Mouse (Mus musculus): ENCODE data around the gene C1qtnf4.
A peak's percentile ranks its signal among the peaks of the same experiment; 100 is the strongest.

C1qtnf4 gene

GRCm38 (mm10) chr2:90885218-90886041, at the start of gene C1qtnf4:
Gene C1qtnf4 (plus strand): TSS chr2:90885860.
- peak in 1 of 2 experiments; percentile 1 for DNase-seq (ENCODE audit: low spot score in 2 of 2)

DNA sequence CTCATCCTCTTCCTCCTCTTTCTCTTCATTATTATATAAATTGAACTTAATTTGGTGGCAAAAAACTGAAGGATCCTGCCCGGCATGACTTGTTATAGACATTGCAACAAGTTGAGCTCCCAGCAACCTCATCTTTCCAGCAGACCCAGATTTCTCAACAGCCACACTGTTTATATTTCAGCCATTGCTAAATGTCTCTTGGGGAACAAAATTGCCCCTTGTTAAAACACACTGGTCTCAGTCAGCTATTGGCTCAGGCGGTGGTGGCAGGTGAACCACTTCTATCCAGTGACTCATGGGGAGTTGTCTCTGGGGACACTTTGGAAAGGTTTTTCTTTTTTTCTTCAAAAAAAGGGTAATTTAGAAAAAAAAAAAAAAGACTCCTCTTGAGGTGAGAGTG, 47.0 kb upstream of the C1qtnf4 start:
- DNase-seq (ENCODE audit: low spot score in 2 of 2), result no peak

- no peak for DNase-seq (ENCODE audit: low spot score in 2 of 2)
Measured at GRCm38 (mm10) chr2:90843666-90844065, 42.0 kb upstream of the C1qtnf4 start.

GRCm38 (mm10) chr2:90844262-90844661, 41.4 kb upstream of the C1qtnf4 start:
- no peak for DNase-seq (ENCODE audit: low spot score in 2 of 2)

DNA sequence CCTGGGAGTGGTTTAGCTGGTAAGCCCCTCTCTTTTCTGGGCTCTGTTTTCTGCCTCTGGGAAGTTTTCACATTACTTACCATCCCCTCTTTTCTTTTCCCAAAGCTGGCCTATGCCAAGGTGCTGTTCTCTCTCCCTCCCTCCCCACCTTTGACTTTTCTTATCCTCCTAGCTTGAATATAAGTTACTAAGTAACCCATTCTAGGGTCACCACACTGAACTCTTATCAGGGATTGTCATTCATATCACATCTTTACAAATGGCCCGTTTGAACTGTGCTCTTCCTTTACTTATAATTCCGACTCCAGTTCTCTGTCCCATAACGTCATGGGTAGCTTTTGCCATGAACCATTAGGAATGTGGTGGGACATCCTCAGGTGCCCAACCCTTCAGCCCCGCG, 40.4 kb upstream of the C1qtnf4 start:
- DNase-seq (ENCODE audit: low spot score in 2 of 2), result no peak

DNA sequence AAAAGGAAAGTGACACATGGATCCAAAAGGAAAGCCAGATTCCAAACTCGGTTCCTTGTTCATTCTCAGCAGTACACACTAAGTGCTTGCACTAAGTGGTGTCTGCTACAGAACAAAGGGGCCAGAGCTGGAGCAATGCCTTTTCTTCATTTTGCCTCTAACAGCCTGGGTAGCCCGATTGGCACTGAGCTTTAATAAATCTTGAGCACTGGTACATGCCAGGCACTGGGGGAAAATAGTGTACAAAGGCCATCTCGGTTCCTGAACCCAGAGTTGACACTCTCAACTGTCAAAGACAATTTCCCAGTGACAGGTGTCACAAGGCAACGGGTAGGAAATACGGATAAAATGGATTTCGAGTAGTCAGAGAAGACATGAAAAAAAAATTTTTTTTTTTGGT, 39.5 kb upstream of the C1qtnf4 start:
- DNase-seq (ENCODE audit: low spot score in 2 of 2), result no peak

DNA sequence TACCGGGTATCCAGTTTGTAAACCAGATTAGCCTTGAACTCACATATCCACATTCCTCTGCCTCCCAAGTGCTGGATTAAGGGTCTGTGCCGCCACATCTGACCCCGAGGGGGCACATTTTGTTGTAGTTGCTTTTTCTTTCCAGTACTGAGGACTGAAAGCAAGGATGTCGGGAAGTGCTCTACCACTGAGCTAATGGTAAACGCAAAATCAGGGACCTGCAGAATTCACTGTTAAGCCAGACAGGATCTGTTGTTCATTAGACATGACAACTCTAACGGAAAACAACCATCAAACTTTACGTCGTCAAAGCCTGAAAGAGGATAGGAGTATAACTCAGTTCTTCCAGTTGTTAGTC, 39.1 kb upstream of the C1qtnf4 start:
- DNase-seq (ENCODE audit: low spot score in 2 of 2), result no peak

DNA sequence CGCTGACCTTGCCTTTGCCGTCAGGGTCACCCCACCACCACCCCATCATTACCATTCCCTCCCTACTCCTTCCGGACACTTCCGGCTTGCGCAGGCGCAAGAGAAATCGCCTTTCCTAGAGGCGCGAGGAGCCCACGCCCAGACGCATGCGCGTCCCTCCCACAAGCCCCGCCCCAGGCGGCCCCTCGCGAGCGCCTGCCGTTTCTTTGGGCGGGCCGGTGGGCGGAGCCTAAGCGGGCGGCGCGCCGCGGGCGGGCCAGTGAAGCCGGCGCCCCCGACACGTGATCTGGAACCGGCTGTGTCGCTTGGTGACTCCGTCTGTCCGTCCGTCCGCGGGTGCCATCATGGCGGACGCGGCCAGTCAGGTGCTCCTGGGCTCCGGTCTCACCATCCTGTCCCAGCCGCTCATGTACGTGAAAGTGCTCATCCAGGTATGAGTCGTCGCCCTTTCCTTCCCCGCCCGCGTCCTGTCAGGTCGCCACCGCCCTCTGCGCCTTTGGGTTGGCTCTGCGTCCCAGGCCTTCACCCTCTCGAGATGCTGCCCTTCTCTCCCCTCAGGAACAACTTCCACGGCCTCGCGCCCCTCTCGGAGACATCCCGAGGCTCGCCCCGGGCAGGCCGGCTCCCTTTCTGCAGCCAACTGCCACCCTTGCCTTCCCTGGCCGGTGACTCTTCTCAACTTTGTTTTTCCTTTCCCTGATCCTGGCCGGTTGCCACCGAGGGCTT, 38.5 kb upstream of the C1qtnf4 start, which contains the start of gene Mtch2:
Gene Mtch2 (plus strand): TSS at position 201 of the 726 bp plus-strand sequence.
- DNase-seq (ENCODE audit: low spot score in 2 of 2), result peak; percentile 97 to 98

DNA sequence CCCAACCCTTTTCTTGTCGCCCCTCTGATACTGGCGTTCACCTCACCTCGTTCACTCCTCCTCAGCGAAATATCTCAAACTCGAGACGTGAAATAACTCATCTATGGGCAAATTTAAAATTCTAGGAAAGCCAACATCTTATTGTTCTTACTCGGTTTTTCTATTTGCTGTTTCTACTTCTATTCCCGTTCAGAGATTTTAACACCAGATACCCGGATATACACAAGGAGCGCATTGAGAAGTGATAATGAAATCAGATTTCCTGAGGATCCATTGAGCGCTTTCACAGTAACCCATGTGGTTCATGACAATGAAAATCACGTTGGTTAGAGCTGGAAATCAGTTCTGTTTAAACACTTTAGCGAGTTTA, 38.0 kb upstream of the C1qtnf4 start:
- no peak for DNase-seq (ENCODE audit: low spot score in 2 of 2)

GRCm38 (mm10) chr2:90848331-90848730, 37.3 kb upstream of the C1qtnf4 start:
- no peak for DNase-seq (ENCODE audit: low spot score in 2 of 2)

DNA sequence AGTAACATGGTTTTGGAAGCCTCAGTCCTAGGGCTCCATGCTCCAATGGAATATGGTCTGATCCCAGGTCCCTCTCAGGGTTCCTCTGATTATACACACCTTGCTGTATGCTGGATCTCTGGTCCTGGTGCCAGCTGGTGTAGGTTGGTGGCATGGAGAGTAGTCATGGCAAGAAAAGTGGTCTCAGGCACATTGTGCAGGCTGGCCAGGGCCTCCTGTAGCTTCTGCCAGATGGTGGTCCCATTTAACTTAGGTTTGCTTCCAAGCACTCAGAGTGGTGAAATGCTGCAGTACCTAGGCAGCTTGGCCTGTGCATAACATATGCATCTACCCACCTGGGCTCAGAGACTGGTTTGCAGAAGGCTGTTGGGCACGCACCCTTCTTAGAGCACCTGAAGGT, 35.3 kb upstream of the C1qtnf4 start:
- DNase-seq (ENCODE audit: low spot score in 2 of 2), result no peak

DNA sequence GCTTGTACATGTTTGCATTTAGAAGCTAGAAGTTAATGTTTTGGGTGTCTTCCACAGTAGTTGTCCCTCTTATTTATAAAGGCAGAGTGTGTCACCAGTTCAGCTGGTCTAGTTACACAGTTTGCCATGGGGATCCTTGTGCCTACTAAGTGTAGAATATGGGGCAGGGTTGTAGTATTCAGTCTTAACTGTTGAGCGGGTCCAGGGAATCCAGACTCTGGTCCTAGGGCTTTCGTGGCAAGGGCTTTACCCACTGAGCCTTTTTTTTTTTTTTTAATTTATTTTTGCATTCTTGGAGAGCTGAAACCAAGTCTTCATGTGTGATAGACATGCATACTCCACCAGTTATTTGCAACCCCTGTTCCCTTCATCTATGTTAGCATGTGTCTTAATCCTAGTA, 24.2 kb upstream of the C1qtnf4 start:
- no peak for DNase-seq (ENCODE audit: low spot score in 2 of 2)

DNA sequence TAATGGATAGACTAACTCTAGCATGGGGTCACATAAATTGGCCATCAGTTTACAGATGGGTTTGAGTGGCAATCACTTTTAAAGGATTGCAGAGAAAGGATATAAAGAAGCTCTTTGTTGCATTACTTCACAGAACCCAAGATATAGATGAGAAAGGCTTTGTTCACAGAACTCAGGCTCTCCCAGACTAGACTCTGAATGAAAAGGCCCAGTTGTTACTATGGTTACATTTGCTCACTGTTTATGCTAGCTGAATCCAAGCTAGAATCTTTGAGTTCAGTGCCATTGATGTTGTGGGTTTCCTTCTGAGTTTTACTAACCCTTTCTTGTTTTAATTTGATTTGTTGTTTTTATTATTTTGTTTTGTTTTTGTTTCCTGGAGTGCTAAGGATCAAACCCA, 21.5 kb upstream of the C1qtnf4 start:
- no peak for DNase-seq (ENCODE audit: low spot score in 2 of 2)

GRCm38 (mm10) chr2:90866524-90866923, 19.1 kb upstream of the C1qtnf4 start:
- DNase-seq (ENCODE audit: low spot score in 2 of 2), result peak; percentile 55 to 72

DNA sequence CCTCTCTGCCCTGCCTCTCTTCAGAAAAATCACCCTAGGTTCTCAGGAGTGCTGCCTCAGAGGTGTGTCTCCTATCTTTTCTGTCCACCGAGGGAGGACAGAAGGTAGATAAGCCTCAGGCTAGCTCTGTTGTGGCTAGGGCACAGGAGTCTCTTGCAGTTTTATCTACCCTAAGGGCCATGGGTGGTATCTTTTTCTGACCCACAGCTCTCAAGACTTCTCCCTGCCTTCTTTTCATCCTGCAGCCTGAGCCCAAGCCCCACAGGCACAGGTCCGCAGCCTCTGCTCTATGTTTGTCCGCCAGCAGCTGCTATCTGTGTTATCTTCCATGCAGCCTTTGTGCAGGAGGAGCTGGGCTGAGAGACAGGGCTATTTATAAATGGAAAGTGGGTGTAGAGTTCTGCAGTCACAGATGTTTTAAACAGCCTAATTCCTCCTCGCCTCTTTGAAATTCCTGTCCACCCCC, 15.5 kb upstream of the C1qtnf4 start:
- DNase-seq (ENCODE audit: low spot score in 2 of 2), result no peak

DNA sequence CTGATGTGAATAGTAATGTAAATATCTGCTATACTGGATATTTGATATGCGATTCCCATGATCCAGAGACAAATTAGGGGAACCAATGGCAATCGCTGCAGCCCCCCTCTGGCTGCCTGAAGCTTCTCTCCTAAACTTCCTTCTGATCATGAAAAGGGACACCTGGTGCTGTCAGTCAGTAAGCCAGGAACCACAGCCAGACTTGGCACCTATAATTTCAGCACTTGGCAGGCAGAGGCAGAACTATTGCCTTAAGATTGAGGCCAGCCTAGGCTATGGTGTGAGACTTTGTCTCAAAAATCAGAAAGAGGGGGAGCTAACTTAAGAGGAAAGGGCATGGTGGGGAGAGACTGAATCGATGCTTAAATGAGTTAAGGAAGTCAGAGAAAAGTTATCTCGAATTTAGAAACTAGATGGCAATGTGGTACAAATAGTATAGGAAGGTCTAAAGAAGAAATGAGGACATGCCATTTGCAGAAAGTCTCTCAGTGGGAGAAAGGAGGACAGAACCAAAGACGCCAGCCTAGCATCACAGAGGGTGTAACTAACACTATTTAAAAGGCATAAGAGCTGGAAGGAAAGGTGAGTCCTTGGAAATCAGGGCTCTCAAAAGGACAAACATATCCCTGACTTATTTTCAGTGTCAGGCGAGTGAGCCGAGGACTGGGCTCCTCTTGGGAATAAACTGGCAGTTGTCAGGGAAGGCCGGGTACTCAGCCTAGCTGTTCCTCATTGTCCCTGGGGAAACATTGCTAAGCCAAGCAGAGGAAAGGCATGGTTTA, 14.3 kb upstream of the C1qtnf4 start:
- no peak for DNase-seq (ENCODE audit: low spot score in 2 of 2)

DNA sequence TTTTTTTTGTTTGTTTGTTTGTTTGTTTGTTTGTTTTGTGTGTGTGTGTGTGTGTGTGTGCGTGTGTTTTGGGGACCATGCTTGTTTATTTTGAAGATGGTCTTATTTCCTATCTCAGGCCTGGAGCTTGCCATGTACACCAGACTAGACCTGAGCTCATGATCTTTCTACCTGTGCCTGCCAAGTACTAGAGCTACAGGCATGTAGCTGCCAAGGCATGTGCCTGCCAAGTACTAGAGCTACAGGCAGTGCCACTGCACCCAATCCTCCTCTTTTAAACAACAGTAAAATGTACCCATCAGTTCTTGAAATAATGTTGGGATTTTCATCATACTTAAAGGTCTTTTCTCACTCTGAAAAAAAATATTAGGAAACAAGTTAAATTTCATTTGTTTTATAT, 11.6 kb upstream of the C1qtnf4 start:
- no peak for DNase-seq (ENCODE audit: low spot score in 2 of 2)

DNA sequence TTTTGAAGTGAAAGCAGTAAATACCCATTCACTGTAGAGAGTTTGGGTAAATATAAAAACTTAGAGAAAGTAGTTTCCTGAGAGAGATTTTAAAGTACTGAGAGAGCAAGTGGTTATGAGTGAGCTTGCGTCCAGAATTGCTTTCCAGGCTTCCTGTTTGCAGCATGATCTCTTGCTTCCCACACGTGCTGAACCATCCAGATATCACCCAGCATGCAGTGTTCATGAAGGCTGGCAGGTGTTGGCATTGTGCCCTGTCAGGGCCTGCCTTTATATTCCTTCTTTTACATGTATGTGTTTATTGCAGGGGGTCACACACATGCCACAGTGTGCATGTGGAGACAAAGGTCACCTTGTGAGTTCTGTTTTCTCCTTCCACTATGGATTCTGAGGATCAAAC, 10.4 kb upstream of the C1qtnf4 start:
- DNase-seq (ENCODE audit: low spot score in 2 of 2), result no peak

DNA sequence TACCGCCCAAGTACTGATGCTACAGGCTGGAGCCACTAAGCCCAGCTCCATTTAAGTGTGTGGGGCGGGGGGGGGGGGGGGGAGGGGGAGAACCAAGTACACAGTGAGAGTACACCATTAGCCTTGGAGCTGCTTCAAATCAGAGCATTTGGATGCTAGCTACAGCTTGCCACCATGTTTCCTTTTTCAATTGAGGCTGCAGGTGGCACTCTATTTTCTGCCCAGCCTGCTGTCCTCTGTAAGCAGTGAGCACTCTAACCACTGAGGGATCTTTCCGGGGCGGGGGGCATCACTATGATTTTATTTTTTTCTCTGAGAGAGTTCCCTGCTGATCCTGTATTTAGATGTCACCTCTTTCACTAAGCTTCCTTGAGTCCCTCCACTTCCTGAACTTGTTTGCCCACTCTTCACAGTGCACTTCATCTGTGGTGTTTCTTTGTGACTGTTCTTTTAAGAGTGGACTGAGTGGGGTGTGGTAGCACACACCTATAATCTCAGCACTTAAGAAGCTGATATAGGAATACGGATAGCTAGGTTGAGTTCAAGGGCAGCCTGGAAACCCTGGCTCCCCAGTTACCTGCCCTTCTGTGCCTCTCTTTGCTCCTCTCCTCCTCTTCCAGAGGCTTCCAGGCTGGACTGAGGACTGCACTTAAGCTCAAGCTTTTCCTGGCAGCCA, 7.9 kb upstream of the C1qtnf4 start:
- no peak for DNase-seq (ENCODE audit: low spot score in 2 of 2)

GRCm38 (mm10) chr2:90879419-90879818, 6.2 kb upstream of the C1qtnf4 start:
- no peak for DNase-seq (ENCODE audit: low spot score in 2 of 2)

- no peak for DNase-seq (ENCODE audit: low spot score in 2 of 2)
Measured at GRCm38 (mm10) chr2:90880144-90880785, 5.4 kb upstream of the C1qtnf4 start.
